Mouse (Mus musculus): ENCODE measurements around the gene Zfp553. TPM values are rescaled to one million over a fixed set of nuclear protein-coding genes. Genes with fewer than 3 reads are reported as not detected.

Zfp553 gene
- polyA plus RNA-seq, 1 experiment from 2014 or later, result 51.9 TPM

DNA sequence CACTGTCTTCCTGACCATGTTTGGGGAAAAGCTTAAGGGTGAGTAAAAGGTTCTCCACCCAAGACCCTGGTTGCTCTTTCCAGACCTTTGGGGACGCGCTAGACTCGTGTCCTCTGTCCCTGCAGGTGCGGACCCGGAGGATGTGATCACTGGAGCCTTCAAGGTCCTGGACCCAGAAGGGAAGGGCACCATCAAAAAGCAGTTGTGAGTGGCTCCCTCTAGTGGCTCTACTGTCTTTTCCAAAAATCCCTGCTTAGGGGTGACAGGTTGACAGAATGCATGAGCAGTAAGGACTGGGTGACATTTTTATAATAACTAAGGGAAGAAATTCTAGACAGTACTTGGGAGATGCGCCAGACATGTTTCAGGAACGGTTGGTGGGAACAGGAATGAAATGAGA is 19.4 kb upstream of the Zfp553 start:
- Histone ChIP-seq H3K9me3 (no peaks in the 10 kb centered on the region), H3K4me1 (replicated peaks) (peaks cover 13% of the 10 kb centered on the region), H3K36me3 (no peaks in the 10 kb centered on the region), H3K9ac (no peak overlapping the region), H3K4me2 (no peak overlapping the region), H3K4me3 (no peak overlapping the region), H3K27ac (replicated peaks) (no peak overlapping the region), H3K27me3 (no peaks in the 10 kb centered on the region)
- ATAC-seq (ENCODE audit: low FRiP score, low read depth), result no peak
- WGBS, result 39% methylated on average over 7 of the region's 7 CpGs

DNA sequence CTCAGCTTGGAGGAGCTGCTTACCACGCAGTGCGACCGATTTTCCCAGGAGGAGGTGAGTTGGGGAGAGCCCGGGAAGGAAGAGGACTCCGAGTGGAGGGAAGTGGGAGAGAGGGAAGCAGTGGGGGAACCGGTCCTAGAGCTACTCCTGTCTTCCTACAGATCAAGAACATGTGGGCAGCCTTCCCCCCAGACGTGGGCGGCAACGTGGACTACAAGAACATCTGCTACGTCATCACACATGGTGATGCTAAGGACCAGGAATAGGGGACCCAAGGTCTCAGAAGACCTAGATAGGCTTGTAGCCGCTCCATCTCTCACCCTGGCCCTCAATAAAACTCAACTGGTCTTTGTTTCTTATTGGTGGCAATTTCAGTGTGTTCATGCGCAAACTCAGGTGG is 18.9 kb upstream of the Zfp553 start:
- H3K9ac ChIP-seq, result no peak overlapping the region
- ATAC-seq (ENCODE audit: low FRiP score, low read depth), result no peak
- no peaks in the 10 kb centered on the region for H3K9me3 ChIP-seq
- no peak overlapping the region for H3K27ac ChIP-seq (replicated peaks)
- H3K4me1 ChIP-seq (replicated peaks), result peaks cover 13% of the 10 kb centered on the region
- no peaks in the 10 kb centered on the region for H3K36me3 ChIP-seq
- 51% methylated on average over 12 of the region's 12 CpGs for WGBS
- H3K4me2 ChIP-seq, result no peak overlapping the region
- no peaks in the 10 kb centered on the region for H3K27me3 ChIP-seq
- no peak overlapping the region for H3K4me3 ChIP-seq

DNA sequence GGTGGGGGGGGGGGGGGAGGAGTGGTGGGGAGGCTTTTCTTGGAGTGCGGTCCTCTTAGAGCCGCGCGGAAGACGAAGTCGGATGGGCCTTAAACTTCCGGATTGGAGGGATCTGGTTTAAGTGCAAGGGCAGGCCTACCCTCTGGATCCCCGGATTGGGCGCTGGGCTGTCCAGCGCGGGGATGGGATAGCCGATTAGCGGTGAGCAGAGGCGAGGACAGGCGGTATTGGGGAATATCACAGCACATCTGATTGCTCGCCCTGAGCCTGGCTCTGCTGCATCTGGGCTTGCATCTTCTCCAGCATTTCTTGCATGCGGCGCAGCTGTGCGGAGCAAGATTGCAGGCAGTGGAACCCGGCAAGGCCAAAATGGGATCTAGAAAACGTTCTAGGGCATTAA is 18.3 kb upstream of the Zfp553 start:
- no peak for ATAC-seq (ENCODE audit: low FRiP score, low read depth)
- 40% methylated on average over 21 of the region's 21 CpGs for WGBS
- H3K4me3 ChIP-seq, result 0 out of 2 replicates have a peak overlapping the region, but pooled peaks have one; percentile 10

DNA sequence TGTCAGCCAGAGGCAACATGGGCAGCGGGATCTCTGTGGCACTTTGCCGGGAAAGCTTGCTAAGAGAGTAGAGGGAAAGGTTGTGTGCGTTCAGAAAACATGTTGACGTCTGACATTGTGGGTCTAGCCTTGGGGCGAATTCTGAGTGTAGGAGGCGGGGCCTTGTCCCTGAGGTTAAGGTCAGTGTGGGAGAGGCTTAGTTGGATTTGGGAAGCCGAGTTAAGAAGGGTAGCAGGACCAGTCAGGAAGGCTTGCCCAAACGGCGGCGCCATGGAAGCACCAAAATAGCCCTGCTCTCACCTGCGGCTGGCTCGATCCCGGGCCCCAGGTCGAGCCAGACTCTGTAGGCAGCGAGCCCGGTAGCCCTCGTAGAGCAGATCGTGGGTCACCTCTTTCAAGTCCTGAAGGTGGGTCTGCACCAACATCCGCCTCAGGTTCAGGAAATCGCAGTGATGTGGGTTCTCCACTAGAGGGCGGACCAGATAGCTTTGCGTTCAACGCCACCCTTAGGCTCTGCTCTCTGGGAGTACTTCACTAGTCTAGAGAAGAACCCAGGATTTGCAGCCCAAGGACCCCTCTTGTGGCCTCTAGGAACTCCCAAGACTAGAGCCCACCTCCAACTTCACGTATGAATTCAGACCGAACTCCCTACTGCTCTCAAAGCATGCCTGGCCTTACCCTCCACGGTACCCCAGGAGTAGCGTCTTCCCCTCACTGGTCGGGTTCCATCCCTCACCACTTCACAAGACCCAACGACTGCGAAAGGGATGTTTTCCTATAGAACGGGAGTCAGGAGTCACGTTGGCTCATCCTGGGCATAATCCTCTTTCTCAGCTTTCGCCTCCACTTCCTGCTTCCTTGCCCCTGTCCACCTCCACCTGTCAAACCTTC is 17.6 kb upstream of the Zfp553 start:
- Histone ChIP-seq H3K4me2 (peak overlapping the region; percentile 47), H3K36me3 (no peaks in the 10 kb centered on the region), H3K4me1 (replicated peaks) (0 out of 2 replicates have a peak, but pooled peaks cover 4% of the 10 kb centered on the region), H3K27ac (replicated peaks) (no peak overlapping the region), H3K9ac (peak overlapping the region; percentile 27; the same call in 1 of the 2 replicates), H3K4me3 (peak overlapping the region; percentile 10; the same call in 1 of the 2 replicates), H3K9me3 (no peaks in the 10 kb centered on the region), H3K27me3 (no peaks in the 10 kb centered on the region)
- 0 out of 2 replicates have a peak, but pooled peaks have one; percentile 19 for ATAC-seq (ENCODE audit: low FRiP score, low read depth)
- WGBS, result 27% methylated on average over 33 of the region's 33 CpGs

More for the DNA sequence above, 18.3 kb upstream of the Zfp553 start:
- 0 out of 2 replicates have a peak overlapping the region, but pooled peaks have one; percentile 27 for H3K9ac ChIP-seq
- H3K27me3 ChIP-seq, result no peaks in the 10 kb centered on the region
- H3K4me1 ChIP-seq (replicated peaks), result peaks cover 9% of the 10 kb centered on the region
- H3K9me3 ChIP-seq, result no peaks in the 10 kb centered on the region
- no peaks in the 10 kb centered on the region for H3K36me3 ChIP-seq
- peak overlapping the region; percentile 47 for H3K4me2 ChIP-seq
- no peak overlapping the region for H3K27ac ChIP-seq (replicated peaks)

DNA sequence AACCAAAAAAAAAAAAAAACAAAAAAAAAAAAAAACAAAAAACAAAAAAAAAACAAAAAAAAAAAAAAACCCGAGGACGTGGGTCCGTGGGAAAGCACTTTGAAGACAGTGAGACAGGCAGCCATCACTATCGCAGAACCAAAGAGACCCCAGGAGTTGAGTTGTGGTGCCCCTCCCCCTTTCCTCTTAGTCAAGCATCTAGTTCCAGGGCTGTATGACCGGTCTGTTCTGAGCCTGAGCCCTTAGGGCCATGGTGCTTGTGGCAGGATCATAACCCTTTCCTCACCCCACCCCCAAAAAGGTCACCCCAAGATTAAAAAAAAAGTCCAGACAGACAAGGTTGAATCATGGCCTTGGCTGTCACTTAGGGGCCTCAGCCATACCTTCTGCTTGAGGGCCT is 16.6 kb upstream of the Zfp553 start:
- Histone ChIP-seq H3K4me3 (no peak overlapping the region), H3K27ac (replicated peaks) (no peak overlapping the region), H3K4me1 (replicated peaks) (0 out of 2 replicates have a peak, but pooled peaks cover 4% of the 10 kb centered on the region), H3K27me3 (no peaks in the 10 kb centered on the region), H3K9me3 (no peaks in the 10 kb centered on the region), H3K4me2 (no peak overlapping the region), H3K9ac (no peak overlapping the region), H3K36me3 (no peaks in the 10 kb centered on the region)
- no peak for ATAC-seq (ENCODE audit: low FRiP score, low read depth)
- WGBS, result 86% methylated on average over 5 of the region's 5 CpGs

DNA sequence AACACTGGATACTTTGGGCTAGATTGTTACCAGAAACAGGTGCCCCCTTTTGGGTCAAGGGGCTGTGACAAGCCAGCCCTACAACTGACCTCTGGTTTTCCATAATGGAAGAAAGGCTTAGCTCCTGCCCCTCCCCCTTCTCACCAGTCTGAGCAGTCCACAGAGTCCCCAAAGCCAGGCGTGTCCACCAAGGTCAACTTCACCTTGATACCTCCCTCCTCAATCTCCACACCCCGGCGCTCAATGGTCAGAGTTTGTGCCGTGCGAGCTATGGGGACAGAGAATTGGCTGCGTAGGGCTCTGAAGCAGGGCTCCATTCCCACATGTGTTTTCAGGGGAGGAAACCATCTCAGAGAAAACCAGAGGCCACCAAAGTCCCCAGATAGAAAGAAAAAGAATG is 15.4 kb upstream of the Zfp553 start:
- Histone ChIP-seq H3K4me3 (no peak overlapping the region), H3K9ac (no peak overlapping the region), H3K27me3 (no peaks in the 10 kb centered on the region), H3K27ac (replicated peaks) (no peak overlapping the region), H3K4me2 (no peak overlapping the region), H3K4me1 (replicated peaks) (0 out of 2 replicates have a peak, but pooled peaks cover 4% of the 10 kb centered on the region), H3K9me3 (no peaks in the 10 kb centered on the region), H3K36me3 (no peaks in the 10 kb centered on the region)
- WGBS, result 96% methylated on average over 6 of the region's 6 CpGs
- ATAC-seq (ENCODE audit: low FRiP score, low read depth), result no peak

DNA sequence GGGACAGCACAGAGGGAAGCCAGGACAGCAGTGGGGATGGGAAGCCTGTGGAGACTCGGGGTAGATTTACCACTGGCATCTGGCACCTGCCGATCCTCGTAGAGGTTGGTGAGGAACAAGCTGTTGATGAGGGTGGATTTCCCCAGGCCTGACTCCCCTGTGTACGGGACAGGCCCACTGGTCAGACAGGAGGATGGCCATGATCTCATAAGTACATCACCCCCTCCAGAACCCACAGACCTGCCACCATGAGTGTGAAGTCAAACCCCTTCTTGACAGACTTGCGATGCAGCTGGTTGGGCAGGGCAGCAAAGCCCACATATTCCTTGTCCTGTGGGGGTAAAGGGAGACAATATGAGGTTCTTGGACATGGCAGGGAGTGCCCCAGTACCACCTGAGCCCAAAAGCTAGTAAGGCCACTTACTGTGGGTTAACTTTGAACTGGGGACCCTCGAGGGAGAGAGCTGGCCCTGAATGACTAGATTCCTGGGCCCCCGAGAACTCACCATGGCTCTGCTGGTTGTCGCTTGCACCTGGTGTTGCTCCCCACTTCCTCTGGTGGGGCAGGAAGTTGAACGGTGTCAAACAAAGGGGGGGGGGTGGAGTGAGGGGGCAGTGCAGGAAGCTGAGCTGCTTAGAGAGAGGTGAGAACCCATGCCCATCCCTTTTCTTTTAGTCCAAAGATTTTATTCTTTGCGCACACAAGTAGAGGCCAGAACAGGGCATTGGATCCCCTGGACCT is 14.8 kb upstream of the Zfp553 start:
- no peak overlapping the region for H3K27ac ChIP-seq (replicated peaks)
- H3K4me3 ChIP-seq, result no peak overlapping the region
- 78% methylated on average over 10 of the region's 10 CpGs for WGBS
- H3K4me1 ChIP-seq (replicated peaks), result 0 out of 2 replicates have a peak, but pooled peaks cover 4% of the 10 kb centered on the region
- H3K9ac ChIP-seq, result no peak overlapping the region
- no peaks in the 10 kb centered on the region for H3K9me3 ChIP-seq
- ATAC-seq (ENCODE audit: low FRiP score, low read depth), result no peak
- H3K27me3 ChIP-seq, result no peaks in the 10 kb centered on the region
- H3K4me2 ChIP-seq, result no peak overlapping the region
- H3K36me3 ChIP-seq, result no peaks in the 10 kb centered on the region

DNA sequence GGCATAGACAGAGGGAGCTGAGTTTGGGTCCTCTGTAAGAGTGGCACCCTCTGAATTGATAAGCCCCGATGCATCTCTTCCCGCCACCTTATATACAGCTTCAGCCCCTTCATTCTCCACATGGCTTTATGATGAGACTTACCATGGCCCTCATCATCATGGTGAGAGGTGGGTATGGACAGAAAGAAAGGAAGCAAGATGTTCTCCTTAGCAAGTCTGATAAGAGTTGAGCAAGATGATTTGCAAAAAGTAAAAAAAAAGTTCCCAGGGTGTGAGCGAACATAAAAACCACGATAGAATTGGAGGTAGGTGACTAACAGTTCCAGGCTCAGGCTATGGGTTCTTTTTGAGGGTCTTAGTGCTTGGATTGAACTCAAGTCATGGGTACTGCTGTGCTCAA is 14.2 kb upstream of the Zfp553 start:
- H3K27ac ChIP-seq (replicated peaks), result no peak overlapping the region
- H3K9me3 ChIP-seq, result no peaks in the 10 kb centered on the region
- ATAC-seq (ENCODE audit: low FRiP score, low read depth), result no peak
- no peak overlapping the region for H3K4me2 ChIP-seq
- no peaks in the 10 kb centered on the region for H3K36me3 ChIP-seq
- 0 out of 2 replicates have a peak, but pooled peaks cover 4% of the 10 kb centered on the region for H3K4me1 ChIP-seq (replicated peaks)
- H3K4me3 ChIP-seq, result no peak overlapping the region
- 95% methylated on average over 4 of the region's 4 CpGs for WGBS
- H3K27me3 ChIP-seq, result no peaks in the 10 kb centered on the region
- no peak overlapping the region for H3K9ac ChIP-seq

DNA sequence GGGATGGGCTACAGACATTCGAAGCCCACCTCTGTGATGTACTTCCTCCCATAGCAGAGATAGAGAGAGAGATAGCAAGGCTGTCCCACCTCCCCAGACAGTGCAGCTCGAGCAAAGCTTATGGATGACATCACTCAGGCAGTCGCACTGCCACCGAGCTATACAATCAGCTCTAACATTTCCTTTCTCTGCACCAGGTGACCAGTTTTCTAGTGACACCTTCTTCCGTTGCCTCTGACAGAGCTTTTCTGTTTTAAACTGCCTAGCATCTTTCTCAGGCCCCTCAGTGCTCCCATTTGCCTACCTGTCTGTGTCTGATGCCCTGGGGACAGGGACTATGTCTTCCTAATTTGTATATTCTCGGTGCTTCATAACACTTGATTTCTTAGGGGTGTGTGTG is 12.4 kb upstream of the Zfp553 start:
- no peaks in the 10 kb centered on the region for H3K36me3 ChIP-seq
- H3K4me1 ChIP-seq (replicated peaks), result no peaks in the 10 kb centered on the region
- no peak overlapping the region for H3K27ac ChIP-seq (replicated peaks)
- no peak overlapping the region for H3K4me2 ChIP-seq
- 88% methylated on average over 6 of the region's 6 CpGs for WGBS
- ATAC-seq (ENCODE audit: low FRiP score, low read depth), result no peak
- H3K9ac ChIP-seq, result no peak overlapping the region
- H3K9me3 ChIP-seq, result no peaks in the 10 kb centered on the region
- no peaks in the 10 kb centered on the region for H3K27me3 ChIP-seq
- H3K4me3 ChIP-seq, result no peak overlapping the region

DNA sequence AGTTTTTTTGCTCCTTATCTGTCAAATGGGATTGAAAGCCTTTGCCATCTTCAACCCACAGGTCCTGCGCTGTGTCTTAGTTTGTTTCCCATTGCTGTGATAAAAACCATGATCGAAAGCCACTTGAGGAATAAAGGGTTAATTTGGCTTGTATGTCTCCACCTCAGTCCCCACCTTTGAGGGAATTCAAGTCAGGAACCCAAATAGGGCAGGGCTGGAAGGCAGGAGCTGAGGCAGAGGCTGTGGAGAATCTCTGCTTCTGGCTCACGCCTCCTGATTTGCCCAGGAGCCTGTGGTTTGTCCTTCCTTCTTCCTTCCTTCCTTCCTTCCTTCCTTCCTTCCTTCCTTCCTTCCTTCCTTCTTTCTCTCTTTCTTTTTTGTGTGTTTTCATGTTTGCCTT is 9.8 kb upstream of the Zfp553 start:
- ATAC-seq (ENCODE audit: low FRiP score, low read depth), result no peak
- Histone ChIP-seq H3K27ac (replicated peaks) (no peak overlapping the region), H3K4me3 (no peak overlapping the region), H3K27me3 (no peaks in the 10 kb centered on the region), H3K4me2 (no peak overlapping the region), H3K9me3 (no peaks in the 10 kb centered on the region), H3K9ac (no peak overlapping the region), H3K36me3 (no peaks in the 10 kb centered on the region), H3K4me1 (replicated peaks) (no peaks in the 10 kb centered on the region)
- 98% methylated on average over 3 of the region's 3 CpGs for WGBS

DNA sequence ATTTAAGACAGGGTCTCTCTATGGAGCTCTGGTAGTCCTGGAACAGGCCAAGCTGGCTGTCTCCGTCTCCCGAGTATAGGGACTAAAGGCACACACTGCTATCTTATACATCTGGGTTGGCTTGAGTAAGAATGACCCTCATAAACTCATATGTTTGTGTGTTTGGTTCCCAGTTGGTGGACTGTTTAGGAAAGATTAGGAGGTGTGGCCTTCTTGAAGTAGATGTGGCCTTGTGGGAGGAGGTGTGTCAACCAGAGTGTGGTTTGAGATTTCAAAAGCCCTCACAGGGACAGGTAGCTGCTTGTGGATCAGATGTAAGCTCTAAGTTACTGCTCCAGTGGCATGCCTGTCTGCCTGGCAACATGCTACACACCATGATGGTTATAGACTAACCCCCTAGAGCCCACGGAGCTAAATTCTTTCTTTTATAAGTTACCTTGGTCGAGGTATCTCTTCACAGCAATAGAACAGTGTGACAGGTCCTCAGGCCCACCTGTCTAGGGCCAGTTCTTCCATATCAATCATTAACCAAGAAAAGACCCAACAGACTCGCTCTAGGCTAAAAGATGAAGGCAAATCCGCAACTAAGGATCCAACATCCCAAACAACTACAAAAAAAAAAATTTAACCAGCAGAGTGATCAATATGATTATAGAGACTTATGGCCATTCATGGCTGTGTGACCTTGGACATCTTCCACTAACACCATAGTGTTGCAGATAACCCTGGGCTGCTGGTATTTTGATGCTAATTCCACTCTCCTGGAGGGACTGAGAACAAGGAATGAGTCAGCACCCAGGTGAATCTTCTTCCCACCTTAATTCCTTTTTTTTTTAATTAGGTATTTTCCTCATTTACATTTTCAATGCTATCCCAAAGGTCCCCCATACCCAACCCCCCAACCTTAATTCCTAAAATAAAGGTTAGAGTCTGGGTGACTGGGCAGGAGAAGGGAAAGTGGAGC is 9.1 kb upstream of the Zfp553 start:
- H3K4me1 ChIP-seq (replicated peaks), result no peaks in the 10 kb centered on the region
- H3K4me3 ChIP-seq, result no peak overlapping the region
- no peaks in the 10 kb centered on the region for H3K36me3 ChIP-seq
- H3K27me3 ChIP-seq, result no peaks in the 10 kb centered on the region
- 86% methylated on average over 6 of the region's 6 CpGs for WGBS
- no peaks in the 10 kb centered on the region for H3K9me3 ChIP-seq
- no peak for ATAC-seq (ENCODE audit: low FRiP score, low read depth)
- H3K4me2 ChIP-seq, result no peak overlapping the region
- H3K9ac ChIP-seq, result no peak overlapping the region
- H3K27ac ChIP-seq (replicated peaks), result no peak overlapping the region
